Mouse (Mus musculus) lung, postnatal 0 days (tissue): ENCODE results near the gene Mapk8ip3.

ENCODE experiments used
- CTCF ChIP-seq: IDR thresholded peaks from 2 replicates; pipeline ENCODE4 v1.5.1; 2016; ENCODE audit warnings: antibody characterized with exemption, mild to moderate bottlenecking
- EP300 ChIP-seq: IDR thresholded peaks from 2 replicates; pipeline ENCODE4 v1.6.1; 2016; ENCODE audit warnings: antibody characterized with exemption, mild to moderate bottlenecking, control low read depth

- TF ChIP-seq CTCF (no peak), EP300 (no peak)
These were observed 68.9 kb downstream of the Mapk8ip3 start for GRCm38 (mm10) chr17:24867914-24868313.
